Mouse (Mus musculus) ES-Bruce4 (cell line): ENCODE results near the gene Tnfrsf4.

Source experiments
- CTCF ChIP-seq: IDR thresholded peaks from one replicate; pipeline ENCODE4 v1.8.1; 2011; ENCODE audit warnings: low read depth, low read length
- POLR2A ChIP-seq: IDR thresholded peaks from one replicate; pipeline ENCODE4 v1.8.1; 2011; ENCODE audit warnings: low read length; ENCODE audit not compliant: insufficient read depth

DNA sequence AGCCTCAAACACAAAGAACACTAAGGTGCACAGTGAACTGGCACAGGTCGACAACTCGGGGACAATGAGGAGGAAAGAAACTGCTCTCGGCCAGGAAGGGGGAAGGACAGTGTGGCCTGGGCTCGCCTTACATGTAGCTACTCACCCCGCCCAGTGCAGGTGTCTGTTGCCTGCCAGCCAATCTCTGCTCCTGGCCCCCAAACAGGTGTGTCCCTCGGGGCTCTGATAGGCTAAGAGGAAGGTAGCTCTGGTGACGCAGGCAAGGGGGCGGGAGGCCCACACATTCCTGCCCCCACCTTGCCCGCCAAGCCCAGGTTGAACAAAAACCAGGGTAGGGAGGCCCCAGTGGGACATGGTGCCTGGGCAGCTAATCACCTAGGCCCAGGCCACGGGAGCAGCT is 46.1 kb downstream of the Tnfrsf4 start:
- TF ChIP-seq CTCF (no peak), POLR2A (peak; percentile 93)
